Mouse (Mus musculus): Measurements from ENCODE around the gene Ptprf.

DNA sequence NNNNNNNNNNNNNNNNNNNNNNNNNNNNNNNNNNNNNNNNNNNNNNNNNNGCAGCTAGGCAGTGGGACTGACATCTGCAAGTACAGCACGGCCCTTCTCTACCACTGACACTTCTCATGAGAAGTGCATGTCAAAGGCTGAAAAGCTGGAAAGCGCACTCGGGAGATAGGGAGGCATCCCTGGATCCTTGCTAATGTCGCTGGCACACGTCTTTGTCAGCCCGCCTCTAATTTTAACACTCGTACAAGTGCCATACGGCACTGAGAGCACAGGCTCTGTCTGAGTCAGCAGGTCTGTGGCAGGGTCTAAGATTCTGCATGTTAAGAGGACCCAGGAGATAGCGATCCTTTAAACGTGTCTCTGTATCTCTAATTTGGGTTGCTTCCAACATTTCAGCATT, 95.0 kb downstream of the Ptprf start:
- TF ChIP-seq CTCF (IDR thresholded peaks at IDR 0.05; ENCODE audit: insufficient read depth, low read length) (no peak), POLR2A (IDR thresholded peaks at IDR 0.05; ENCODE audit: borderline replicate concordance, extremely low read depth, low read depth, low read length) (no peak)

Measured in lung, adult 2 months (tissue).